Mouse (Mus musculus): ENCODE measurements at regions not wholly inside any gene's neighbourhood (a gene's known extent, or its start where the extent isn't known, plus 50 kb on each side); places are given as distances from the start of the nearest gene placed in this dataset.

- TF ChIP-seq CTCF (IDR thresholded peaks at IDR 0.05; ENCODE audit: extremely low read depth, insufficient read depth, low read length) (no peak), POLR2A (IDR thresholded peaks at IDR 0.05; ENCODE audit: extremely low read depth, insufficient read depth, low read length) (no peak)
Observed at GRCm38 (mm10) chr17:9202496-9202895, 214.4 kb downstream of the 1700010I14Rik start.

Data from cortical plate, adult 2 months (tissue).